Mouse (Mus musculus) brain, embryonic 18.5 days (tissue): Measurements from ENCODE around the gene Megf11.

Experiments
- DNase-seq: peaks from one replicate; pipeline ENCODE4 v3.0.0-alpha.2; 2012; ENCODE audit warnings: low read depth, low spot score

Gene Megf11

DNA sequence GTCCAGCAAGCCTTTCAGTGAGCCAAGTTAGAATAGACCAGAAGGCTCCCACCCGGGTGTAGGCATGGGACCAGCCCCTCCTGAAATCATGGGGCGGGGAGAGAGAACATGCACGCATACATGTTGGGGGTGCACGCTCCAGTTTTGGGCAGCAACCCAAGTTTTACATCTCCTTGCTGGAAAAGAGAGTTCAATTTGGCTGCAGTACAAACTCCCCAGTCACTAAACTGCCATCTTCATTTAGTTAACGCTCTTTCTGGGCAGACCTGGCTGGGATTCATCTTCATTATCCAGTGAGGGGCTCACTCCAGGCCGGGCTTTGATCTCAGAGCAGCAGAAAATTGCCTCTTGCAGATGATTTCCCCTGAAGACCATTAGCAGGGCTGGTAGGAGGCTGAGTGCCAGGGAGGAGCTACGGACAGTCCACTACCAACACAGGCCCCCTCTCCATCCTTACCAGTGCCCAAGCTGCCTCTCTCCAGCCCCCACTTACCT lies 218.8 kb downstream of the Megf11 start:
- DNase-seq: peak; percentile 67

DNA sequence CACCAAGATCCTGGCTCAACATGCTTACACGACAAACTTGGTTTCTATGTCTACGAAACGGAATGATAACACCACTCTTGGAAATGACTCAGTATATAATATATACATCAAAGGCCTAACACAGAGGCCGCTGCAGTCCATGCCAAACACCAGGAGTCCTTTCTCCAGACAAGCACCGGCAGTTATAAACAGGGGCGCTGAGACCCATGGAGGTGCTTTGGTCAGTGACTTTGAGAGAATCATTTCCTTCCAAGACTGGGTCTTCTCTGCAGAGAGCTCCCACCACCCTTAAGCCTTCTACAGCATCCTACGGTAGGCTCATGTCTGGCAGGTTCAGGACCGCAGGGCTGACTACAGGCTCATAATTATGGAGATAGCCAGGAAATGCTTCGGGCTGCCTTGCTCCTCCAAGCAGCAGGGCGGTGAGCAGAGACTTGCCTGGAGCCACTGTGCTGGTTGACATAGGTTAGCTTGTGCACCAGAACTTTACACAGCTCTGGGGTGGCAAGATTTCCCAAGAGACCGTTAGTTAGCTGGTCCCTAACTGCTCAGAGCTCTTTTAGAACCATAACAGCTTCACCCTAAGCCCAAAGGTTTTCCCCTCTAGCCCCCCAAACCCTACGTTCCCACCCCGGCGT lies 219.8 kb downstream of the Megf11 start:
- no peak for DNase-seq

DNA sequence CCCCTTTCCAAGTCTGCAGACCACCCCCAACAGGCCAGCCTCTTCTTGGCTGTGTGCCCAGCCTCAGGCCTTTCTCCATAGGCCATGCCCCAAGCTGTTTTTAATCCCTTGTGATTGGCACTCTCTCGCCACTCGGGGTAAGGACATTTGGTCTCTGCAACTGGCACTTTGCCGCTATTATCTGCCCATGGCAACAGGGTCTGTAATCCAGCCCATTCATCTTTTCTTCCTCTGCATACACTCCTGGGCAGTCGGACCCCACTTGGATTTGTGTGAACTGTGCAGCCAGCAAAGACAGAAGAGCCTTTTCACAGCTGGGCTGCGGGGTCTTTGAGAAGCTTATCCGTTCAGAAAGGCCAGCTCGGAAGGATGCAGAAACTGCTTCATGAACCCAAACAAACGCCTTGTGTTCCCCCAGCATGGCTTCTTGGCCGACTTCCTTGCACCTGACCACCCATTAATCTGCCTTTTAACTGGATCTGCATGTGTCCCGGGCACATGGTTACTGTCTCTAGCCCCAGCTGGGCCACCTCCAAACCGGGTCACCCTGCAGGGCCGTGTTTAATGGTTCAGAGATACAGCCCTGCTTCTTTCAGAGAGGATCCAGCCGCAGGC lies 220.4 kb downstream of the Megf11 start:
- peak; percentile 72 for DNase-seq

DNA sequence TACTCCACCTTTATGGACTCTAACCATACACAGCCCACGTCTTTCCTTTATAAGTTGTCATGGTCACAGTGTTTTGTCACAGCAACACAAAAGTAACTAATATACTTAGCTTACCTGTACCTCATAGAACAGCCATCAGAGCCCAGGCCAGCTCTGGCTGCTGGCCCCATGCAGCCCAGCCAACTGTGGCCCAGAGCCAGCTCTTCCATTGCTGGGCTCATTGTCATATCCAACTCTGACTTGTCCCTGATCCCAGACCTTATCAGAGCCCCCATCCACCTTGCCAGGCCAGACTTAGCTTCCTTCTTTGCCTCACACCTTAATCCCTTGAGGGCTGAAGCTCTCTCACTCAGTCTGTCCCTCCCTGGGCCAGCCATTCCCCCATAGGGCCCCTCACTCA lies 221.6 kb downstream of the Megf11 start:
- DNase-seq: no peak

DNA sequence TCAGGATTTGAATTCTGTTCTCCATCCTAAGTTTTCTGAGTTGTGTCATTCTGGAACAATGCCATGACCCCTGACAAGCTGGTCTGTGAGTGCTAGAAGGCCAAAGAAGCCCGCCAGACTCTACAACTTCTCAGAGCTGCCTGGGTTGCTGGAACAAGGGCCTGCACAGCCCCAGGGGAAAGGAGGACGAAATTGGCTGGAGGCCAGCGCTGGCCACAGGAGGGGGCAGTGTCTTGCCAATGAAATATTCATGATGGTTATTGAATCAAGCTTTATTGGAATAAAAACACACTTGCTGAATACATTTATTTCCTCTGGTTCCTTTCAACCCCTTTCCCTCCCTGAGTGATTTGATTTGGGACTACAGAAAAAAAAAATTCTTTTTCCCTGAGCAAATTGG lies 224.1 kb downstream of the Megf11 start:
- no peak for DNase-seq

DNA sequence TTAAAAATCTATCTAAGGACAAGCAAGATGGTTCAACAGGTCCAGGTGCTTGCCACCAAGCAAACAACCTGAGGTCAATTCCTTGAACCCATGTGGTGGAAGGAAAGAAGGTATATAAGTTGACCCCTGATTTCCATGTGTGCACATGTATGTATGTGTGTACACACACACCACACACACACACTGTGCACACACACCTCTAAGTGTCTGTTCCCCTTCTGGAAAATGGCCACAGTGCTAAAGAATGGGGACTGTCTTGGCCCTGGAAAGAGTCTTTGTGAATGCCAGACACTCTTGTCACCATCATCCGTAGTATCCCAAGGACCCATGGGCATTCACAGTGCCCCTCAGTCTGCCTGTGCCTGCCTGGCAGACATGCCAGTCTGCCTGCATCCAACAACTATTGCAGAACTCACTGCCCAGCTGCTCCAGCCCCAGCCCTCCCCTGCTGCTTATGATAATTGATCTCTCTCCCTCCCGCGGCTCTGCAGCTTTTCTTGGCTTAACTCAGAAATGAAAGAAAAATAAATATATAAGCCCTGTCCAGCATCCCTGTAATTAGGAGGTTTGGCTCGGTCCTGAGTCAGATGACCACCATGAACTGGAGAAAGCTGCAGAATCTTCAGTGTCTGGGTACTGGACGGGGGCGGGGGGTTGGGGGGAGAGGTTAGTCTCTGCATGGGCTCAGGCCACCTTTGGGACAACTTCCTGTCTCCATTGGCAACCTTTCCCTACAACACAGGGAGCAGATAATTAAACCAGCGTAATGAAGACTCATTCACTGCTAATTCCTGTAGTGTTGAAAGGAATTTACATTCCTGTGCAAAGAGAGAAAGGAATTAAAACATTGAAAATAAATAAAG lies 226.9 kb downstream of the Megf11 start:
- peak; percentile 40 for DNase-seq

DNA sequence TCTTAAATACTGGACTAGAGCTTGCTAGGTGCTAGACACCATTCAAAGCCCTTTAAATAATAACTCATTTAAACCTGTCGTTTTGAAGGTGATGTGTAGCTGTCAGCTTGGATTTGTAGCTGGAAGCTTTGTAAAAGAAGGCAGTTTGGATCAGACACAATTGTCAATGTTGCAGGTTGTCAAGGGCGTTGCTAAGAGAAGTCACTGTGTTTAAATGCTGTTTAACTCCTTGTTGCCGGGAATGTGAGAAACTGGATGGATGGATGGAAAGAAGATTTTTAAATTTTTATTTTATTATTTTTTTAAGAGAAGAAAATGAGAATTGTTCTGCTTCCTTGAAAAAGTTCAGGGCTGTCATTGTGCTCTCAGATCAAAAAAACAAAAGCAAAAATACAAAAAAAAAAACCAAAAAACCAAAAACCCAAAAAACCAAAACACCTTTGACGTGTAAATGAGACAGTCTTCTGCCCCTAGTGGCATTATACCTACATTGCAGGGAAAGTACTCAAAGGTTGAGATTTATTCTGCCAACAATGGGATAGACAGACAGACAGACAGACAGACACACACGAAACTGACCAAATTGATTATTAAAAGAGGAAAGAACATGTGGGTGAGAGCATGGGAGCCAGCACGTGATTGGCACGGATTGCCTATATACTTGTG lies 227.7 kb downstream of the Megf11 start:
- peak; percentile 47 for DNase-seq

DNA sequence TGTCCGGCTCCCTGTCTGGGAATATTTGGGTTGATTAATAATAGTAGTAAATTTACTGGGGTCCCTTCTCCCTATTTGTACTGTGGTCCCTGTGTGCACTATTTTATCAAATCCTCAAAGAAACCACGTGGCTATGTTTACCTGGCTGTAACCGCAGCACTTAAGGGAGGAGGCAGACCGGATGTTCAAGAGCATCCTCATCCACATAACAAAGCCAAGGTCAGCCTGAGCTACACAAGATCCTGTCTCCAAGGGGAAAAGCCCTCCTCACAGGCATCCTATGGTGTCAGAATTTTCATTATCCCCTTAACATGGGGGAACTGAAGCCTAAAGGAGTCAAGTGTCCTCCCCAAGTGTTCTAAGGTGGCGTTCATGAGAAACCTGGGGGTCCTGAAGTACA lies 232.0 kb downstream of the Megf11 start:
- DNase-seq: no peak

DNA sequence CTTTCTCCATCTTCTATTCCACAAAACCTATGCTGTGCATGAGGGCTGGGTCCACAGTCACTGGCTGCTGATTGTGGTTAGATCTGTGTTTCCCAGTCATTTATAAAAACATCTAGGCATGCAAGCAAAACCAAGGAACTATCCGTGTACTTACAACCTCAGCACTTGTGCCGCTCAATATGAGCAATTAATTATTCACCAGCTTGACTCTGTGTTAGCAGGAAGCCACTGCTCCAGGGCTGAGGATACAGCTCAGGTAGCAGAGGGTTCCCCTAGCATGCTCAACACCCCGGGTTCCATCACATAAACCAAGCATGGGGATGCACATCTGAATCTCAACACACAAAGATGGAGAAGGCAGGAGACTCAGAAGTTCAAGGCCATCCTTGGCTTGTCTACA lies 233.0 kb downstream of the Megf11 start:
- no peak for DNase-seq

DNA sequence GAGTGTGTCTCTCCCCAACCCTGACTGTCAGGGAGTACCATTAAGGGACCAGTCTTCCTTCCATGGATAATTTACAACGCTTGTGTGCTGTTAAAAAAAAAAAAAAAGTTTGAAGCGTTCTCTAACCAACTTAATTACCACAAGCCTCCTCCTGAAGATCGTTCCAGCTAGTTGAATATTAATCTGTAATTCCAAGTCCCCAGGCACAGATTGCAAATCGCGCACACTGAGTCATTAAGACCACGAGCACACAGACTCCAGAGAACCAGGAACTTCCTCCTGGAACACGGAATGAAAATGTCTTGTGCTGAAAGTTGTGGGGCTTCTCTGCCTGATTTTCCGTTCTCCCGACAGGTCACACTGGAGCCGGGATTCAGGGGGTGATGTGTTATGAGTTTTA lies 234.0 kb downstream of the Megf11 start:
- no peak for DNase-seq

DNA sequence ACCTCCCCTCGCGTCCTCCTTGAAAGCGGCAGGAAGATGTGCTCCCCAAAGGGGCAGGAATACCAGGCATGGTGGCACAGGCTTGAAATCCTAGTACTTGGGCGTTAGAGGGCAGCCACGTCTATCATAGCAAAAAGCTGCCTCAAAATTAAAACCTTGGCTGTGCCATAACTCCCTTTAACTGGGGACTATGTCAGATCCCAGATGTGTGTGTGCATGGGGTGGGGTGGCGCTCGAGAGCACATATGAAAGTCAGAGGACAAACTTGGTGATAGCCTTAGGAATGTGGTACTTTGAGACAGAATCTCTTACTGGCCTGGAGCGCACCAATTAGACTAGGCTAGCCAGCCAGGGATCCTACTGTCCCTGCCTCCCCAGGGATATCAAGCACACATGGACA lies 235.2 kb downstream of the Megf11 start:
- DNase-seq: no peak

DNA sequence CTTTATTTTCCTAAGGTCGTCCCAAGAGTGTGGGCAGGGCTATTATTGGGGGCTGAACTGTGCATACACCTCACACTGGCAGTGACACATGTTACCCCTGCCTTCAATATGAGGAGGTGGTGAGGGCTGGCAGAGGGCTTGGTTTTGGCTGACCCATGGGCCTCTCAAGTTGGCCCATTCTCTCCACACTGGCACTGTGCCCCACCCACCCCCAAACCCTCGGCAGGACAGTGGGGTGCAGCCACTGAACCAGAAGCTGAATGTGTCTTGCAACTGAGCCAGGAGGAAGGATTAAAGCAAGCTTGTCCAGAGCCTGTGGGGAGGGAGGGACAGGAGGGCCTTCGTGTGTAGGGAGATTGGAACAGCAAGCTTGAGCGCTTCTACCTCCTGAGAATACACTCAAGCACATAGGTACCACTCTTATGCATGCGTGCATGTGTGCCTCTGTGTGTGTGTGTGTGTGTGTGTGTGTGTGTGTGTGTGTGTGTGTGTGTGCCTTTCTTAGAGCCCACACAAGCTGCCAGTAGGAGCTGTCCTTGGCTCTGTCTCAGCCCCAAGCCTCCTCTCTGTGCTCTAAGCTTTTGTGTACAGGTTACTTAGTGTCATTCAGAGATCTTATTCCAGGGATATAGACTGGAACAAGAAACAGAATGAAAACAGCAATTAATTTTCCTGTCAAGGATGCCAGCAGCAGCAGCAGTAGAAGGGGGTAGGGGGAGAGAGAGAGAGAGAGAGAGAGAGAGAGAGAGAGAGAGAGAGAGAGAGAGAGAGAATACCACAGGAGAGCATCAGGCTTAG lies 236.3 kb downstream of the Megf11 start:
- no peak for DNase-seq

DNA sequence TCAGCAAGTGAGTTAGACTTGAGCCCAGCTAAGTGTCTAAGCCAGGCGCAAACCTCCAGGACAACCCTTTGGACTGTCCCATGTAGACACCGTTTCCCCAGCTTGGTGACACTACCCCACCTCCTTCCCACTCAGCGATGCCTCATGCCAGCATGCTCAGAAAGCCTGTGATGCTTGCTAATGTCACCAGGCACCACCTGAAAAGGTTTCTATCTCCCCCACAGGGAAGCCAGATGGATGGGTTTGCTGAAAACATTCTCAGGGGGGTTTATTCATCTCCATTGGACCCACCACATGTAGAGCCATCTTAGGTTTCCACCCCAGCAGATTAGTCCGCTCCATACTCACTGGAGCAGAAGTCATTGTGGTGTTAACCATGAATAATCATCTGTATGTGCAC lies 237.9 kb downstream of the Megf11 start:
- DNase-seq: no peak

DNA sequence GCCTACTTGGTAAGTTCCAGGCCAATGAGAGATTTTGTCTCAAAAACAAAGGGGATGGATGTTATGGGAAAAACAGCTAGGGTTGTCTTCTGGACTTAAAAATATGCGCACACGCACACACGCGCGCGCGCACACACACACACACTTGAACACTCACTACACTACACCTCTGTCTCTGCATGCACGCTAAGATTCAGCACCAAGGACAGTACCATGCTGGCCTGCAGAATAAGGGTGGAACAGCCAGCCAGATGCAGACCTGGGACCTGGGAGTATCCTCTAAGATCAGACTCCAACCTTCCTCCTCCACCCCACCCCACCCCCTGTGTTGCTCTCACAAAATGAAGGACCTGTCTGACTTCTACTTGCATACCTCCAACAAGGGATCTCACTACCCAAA lies 239.1 kb downstream of the Megf11 start:
- DNase-seq: no peak

DNA sequence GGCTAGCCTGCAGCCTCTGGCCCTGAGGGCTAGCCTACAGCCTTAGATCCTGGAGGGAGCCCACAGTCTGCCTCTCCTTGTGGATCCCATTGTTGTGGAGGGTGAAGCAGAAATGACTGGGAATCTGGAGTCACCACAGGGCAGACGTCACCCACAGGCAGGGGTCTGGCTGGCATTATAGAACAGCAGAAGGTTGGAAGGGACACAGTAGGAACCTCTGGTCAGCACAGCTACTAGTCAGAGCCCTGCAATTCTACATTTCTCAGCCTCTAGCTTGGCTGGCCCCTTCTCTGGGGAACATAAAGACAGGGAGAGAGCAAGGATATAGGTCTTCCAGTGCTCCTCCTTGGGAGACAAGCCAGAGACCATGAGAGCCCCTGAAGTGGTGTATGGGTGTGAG lies 244.4 kb downstream of the Megf11 start:
- no peak for DNase-seq

DNA sequence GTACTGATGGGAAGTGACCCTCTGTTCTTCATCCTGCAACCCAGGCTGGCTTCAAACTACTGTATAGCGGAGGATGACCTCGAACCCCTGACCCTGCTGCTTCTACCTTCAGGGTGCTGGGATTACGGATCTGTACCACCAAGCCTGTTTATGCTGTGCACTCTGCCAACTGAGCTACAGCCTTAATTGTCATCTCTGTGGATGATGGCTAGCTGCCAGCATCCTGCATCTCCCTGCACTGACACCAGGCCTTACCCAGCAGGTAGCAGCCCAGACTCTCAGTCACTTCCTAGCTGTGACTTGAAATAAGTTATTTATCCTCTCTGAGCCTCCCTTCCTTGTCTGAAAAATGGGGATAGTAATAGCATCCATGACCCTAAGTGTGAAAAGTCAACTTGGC lies 247.7 kb downstream of the Megf11 start:
- DNase-seq: no peak

DNA sequence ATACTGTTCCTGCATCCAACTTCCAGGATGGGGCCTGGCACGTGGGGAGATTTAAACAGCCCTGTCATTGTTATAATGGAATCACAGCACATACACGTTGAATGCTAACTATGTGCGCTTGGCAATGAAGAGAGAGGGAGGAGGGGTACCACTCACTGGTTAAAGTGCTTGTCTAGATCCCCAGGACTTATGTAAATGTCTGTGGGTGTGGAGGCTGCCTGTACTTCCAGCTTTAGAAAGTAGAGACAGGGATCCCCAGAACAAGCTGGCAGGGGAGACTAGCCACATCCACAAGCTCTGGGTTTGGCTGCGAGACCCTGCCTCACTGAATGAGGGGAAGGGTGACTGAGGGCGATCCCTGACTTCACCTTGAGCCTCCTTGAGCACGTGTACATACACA lies 250.7 kb downstream of the Megf11 start:
- DNase-seq: no peak

DNA sequence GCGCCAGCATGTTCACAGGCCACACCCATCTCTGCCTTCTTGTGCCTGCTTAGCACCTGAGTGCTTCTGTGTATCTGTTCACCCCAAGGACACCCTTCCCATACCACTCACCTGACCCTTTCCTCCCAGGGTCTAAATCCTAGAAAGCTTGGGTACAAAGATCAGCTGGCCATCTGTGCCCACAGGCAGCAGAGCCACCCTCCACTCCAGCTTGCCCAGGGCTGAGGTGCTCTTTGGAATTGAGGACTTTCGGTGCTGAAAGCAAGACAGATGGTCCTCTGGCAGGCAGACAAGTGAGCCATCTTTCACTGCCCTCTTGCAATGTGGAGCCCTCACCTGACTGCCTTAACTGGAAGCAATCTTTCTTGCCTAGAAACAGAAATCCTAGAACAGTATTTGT lies 251.5 kb downstream of the Megf11 start:
- no peak for DNase-seq

DNA sequence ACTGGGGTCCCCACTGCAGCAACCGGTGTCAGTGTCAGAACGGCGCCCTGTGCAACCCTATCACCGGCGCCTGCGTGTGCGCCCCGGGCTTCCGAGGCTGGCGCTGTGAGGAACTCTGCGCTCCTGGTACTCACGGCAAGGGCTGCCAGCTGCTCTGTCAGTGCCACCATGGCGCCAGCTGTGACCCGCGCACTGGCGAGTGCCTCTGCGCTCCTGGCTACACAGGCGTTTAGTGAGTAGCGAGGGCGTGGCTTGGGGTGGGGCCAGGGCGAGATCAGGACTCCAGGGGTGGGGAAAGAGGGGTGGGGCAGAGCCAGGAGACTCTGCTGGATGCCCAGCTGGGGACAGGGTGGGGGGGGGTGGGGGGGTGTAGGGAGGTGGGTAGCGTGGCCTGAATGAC lies 252.8 kb downstream of the Megf11 start:
- DNase-seq: no peak

DNA sequence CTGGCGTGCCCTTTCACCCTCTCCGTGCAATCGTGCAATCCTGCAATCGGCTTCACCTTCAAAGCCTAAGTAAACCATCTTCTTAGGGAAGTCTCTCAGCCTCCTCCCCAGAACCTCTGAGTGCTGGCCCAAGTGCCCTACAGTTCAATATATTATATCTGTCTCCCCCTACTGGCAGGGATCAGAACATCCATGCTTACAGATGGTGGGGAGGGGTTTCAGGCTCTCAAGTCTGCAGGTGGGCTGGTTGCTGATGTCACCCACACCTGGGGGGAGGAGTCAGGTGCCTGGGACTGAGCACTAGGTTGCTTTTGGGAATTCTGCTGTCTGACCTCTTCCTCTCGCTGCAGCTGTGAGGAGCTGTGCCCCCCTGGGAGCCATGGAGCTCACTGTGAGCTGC lies 254.2 kb downstream of the Megf11 start:
- DNase-seq: no peak

DNA sequence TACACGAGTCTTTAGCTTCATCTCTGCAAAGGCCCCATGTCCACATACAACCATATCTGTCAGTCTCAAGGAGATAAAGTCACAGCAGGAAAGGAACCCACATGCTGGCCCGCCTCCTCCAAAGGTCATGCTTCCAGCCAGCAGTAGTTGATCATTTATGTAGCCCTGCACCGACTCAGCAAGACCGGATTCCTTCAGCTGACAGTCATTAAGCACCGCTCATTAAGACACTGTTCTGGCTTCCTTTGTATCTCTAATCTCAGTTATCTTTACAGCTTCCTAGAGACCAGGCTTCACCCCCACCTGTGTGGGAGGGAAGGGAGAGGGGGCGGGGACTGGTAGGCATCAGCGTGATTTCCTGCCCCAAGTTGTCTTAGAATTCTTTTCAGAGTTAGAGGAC lies 258.7 kb downstream of the Megf11 start:
- no peak for DNase-seq
